Mouse (Mus musculus) brain, embryonic 14.5 days (tissue): ENCODE measurements around the gene Isoc2a.
"Not testable (repeated sequence)": the region's sequence is repeated elsewhere in the genome, so short reads cannot be mapped to it uniquely, and the experiment has no call there.

Experiments
- CTCF ChIP-seq: fragments of 200-500 bp; IDR thresholded peaks from 2 replicates; pipeline ENCODE4 v1.5.1; 2012; ENCODE audit warnings: inconsistent platforms, mild to moderate bottlenecking, moderate library complexity, borderline replicate concordance; ENCODE audit not compliant: insufficient read depth, insufficient read length; ENCODE audit errors: extremely low read depth
- POLR2A ChIP-seq: fragments of 200-500 bp; IDR thresholded peaks from 2 replicates; pipeline ENCODE4 v1.6.1; 2012; ENCODE audit warnings: mild to moderate bottlenecking, inconsistent platforms, borderline replicate concordance; ENCODE audit not compliant: poor library complexity, insufficient read depth, insufficient read length, severe bottlenecking; ENCODE audit errors: extremely low read depth

- not testable (repeated sequence) for TF ChIP-seq CTCF, POLR2A
These were observed 16.0 kb upstream of the Isoc2a start for GRCm38 (mm10) chr7:4860926-4861325.
